Mouse (Mus musculus): Measurements from ENCODE around the gene Cd68.
"Not testable (repeated sequence)": the region's sequence is repeated elsewhere in the genome, so short reads cannot be mapped to it uniquely, and the experiment has no call there.

DNA sequence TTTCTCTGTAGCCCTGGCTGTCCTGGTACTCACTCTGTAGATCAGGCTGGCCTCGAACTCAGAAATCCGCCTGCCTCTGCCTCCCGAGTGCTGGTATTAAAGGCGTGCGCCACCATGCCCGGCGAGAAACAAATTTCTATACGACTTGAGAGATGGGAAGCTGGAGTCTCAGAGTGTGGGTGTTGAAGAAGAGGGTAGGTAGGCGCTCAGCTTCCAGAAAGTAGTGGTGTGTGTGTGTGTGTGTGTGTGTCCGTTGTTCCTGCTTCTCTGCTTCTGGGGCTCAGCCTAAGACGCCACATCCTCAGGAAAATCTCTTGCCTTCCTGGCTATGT, 51.7 kb downstream of the Cd68 start:
- TF ChIP-seq CTCF, EP300 (IDR thresholded peaks at IDR 0.05; ENCODE audit: low read depth): not testable (repeated sequence)
